Mouse (Mus musculus): Measurements from ENCODE around the gene Uspl1.

Uspl1 gene

GRCm38 (mm10) chr5:149261866-149262265, 77.7 kb downstream of the Uspl1 start:
- DNase-seq = no peak

GRCm38 (mm10) chr5:149264405-149264804, 80.3 kb downstream of the Uspl1 start, which contains the start of gene Alox5ap:
Gene Alox5ap, plus strand, starts transcription at chr5:149264767.
- DNase-seq = no peak

- DNase-seq = peak in 1 of 2 experiments; percentile 30
These were observed 80.7 kb downstream of the Uspl1 start for GRCm38 (mm10) chr5:149264878-149265279.
